Mouse (Mus musculus): ENCODE data around the gene Arl6. TPM values are rescaled to one million over a fixed set of nuclear protein-coding genes. Genes with fewer than 3 reads are reported as not detected.

Arl6 gene
- total RNA-seq (2012; rRNA removed) (0.08 TPM in 1 of 2 replicates, not detected in the other), total RNA-seq (2014; rRNA removed) (0.77 and 0.80 TPM in 2 replicates), polyA plus RNA-seq (2012; ENCODE audit: insufficient read length, low read depth) (0.23 and 0.25 TPM in 2 replicates)

- no peaks in the 10 kb centered on the region for H3K27me3 ChIP-seq (replicated peaks)
- H3K4me1 ChIP-seq (ENCODE audit: control insufficient read depth in 1 of 2, insufficient read depth in 2 of 2) = peaks cover 0 to 6% of the 10 kb centered on the region in 2 experiments; a peak in 1 of 4 replicates
- in situ Hi-C loops (cut with MboI; ENCODE audit: low pct_ligation_motif_present, low pct_unique_long_range_greater_than_20kb, low sequenced_read_pairs) (no loop called here), dilution Hi-C loops (cut with MboI; ENCODE audit: extremely low pct_ligation_motif_present, extremely low pct_unique_long_range_greater_than_20kb, low sequenced_read_pairs) (no loop called here)
- TF ChIP-seq E2F4 (IDR thresholded peaks at IDR 0.05; ENCODE audit: insufficient replicate concordance, low read depth, low read length) (no peak), POLR2A (IDR thresholded peaks at IDR 0.05; ENCODE audit: low read depth, low read length) (no peak), PAX5 (IDR thresholded peaks at IDR 0.05; ENCODE audit: low read length) (no peak), GABPA (IDR thresholded peaks at IDR 0.05; ENCODE audit: insufficient replicate concordance, low read depth, low read length) (no peak), MXI1 (IDR thresholded peaks at IDR 0.05; ENCODE audit: low read depth, low read length) (no peak)
- no peak within 1 kb of the TSS for H3K9ac ChIP-seq (ENCODE audit: insufficient read depth, low read depth)
- H3K4me2 ChIP-seq (ENCODE audit: insufficient read depth, low read depth, poor library complexity, severe bottlenecking) = no peak within 1 kb of the TSS
- H3K36me3 ChIP-seq (replicated peaks in 1 of 2; ENCODE audit: control insufficient read depth in 1 of 2, insufficient read depth in 1 of 2, low read length in 1 of 2) = no peaks in the 10 kb centered on the region
- no peak within 1 kb of the TSS for H3K4me3 ChIP-seq (replicated peaks in 1 of 3; ENCODE audit: low read depth in 2 of 3, low read length in 2 of 3, poor library complexity in 1 of 3)
- no peak for DNase-seq (ENCODE audit: extremely low read depth)
- peaks cover 3% of the 10 kb centered on the region for H3K9me3 ChIP-seq (replicated peaks; ENCODE audit: low read length)
- H3K27ac ChIP-seq (ENCODE audit: insufficient read depth, low read depth) = no peak within 1 kb of the TSS
- H3K79me2 ChIP-seq (replicated peaks; ENCODE audit: control insufficient read depth, extremely low read depth, insufficient read depth, poor library complexity, severe bottlenecking) = no peaks in the 10 kb centered on the region
These were observed at the start of gene Arl6 for GRCm38 (mm10) chr16:59639102-59639691. Gene Arl6 (minus strand): TSS chr16:59639391.

- DNase-seq (ENCODE audit: extremely low read depth) = no peak
- H3K27me3 ChIP-seq (replicated peaks) = no peaks in the 10 kb centered on the region
- H3K4me3 ChIP-seq (replicated peaks in 1 of 3; ENCODE audit: low read depth in 2 of 3, low read length in 2 of 3, poor library complexity in 1 of 3) = no peak overlapping the region
- no peak overlapping the region for H3K4me2 ChIP-seq (ENCODE audit: insufficient read depth, low read depth, poor library complexity, severe bottlenecking)
- in situ Hi-C loops (cut with MboI; ENCODE audit: low pct_ligation_motif_present, low pct_unique_long_range_greater_than_20kb, low sequenced_read_pairs) (no loop called here), dilution Hi-C loops (cut with MboI; ENCODE audit: extremely low pct_ligation_motif_present, extremely low pct_unique_long_range_greater_than_20kb, low sequenced_read_pairs) (no loop called here)
- peaks cover 0 to 2% of the 10 kb centered on the region in 2 experiments; a peak in 1 of 4 replicates for H3K4me1 ChIP-seq (ENCODE audit: control insufficient read depth in 1 of 2, insufficient read depth in 2 of 2)
- no peaks in the 10 kb centered on the region for H3K79me2 ChIP-seq (replicated peaks; ENCODE audit: control insufficient read depth, extremely low read depth, insufficient read depth, poor library complexity, severe bottlenecking)
- H3K9me3 ChIP-seq (replicated peaks; ENCODE audit: low read length) = no peaks in the 10 kb centered on the region
- TF ChIP-seq ZKSCAN1 (IDR thresholded peaks at IDR 0.05; ENCODE audit: borderline replicate concordance, low read depth, low read length) = no peak
- TF ChIP-seq MYC (IDR thresholded peaks at IDR 0.05; ENCODE audit: low read depth, low read length) = no peak
- TF ChIP-seq TBP (conservative IDR thresholded peaks at IDR 0.05; ENCODE audit: low read depth, low read length) = no peak
- no peak for TF ChIP-seq USF2 (conservative IDR thresholded peaks at IDR 0.05; ENCODE audit: low read depth, low read length)
- TF ChIP-seq USF1 (IDR thresholded peaks at IDR 0.05; ENCODE audit: low read depth, low read length) = no peak
- TF ChIP-seq SIN3A (IDR thresholded peaks at IDR 0.05; ENCODE audit: low read length) = no peak
- no peak for TF ChIP-seq EP300 (IDR thresholded peaks at IDR 0.05; ENCODE audit: low read length)
- TF ChIP-seq MAZ (IDR thresholded peaks at IDR 0.05; ENCODE audit: low read depth, low read length) = no peak
- no peak for TF ChIP-seq PAX5 (IDR thresholded peaks at IDR 0.05; ENCODE audit: low read length)
- TF ChIP-seq NELFE (IDR thresholded peaks at IDR 0.05; ENCODE audit: low read depth, low read length) = no peak
- TF ChIP-seq CHD1 (IDR thresholded peaks at IDR 0.05; ENCODE audit: low read depth, low read length) = no peak
- TF ChIP-seq ETS1 (conservative IDR thresholded peaks at IDR 0.05; ENCODE audit: low read depth, low read length) = no peak
- no peak for TF ChIP-seq MEF2A (IDR thresholded peaks at IDR 0.05; ENCODE audit: borderline replicate concordance, low read depth, low read length)
- no peak for TF ChIP-seq MAX (IDR thresholded peaks at IDR 0.05; ENCODE audit: low read length)
- no peak for TF ChIP-seq KAT2A (IDR thresholded peaks at IDR 0.05; ENCODE audit: insufficient replicate concordance, low read length)
- H3K36me3 ChIP-seq (replicated peaks in 1 of 2; ENCODE audit: control insufficient read depth in 1 of 2, insufficient read depth in 1 of 2, low read length in 1 of 2) = no peaks in the 10 kb centered on the region
- no peak overlapping the region for H3K27ac ChIP-seq (ENCODE audit: insufficient read depth, low read depth)
- no peak overlapping the region for H3K9ac ChIP-seq (ENCODE audit: insufficient read depth, low read depth)
These were observed 45.9 kb upstream of the Arl6 start for GRCm38 (mm10) chr16:59685135-59685534.

Data from CH12.LX (cell line).